8 mouse cellular contexts compared by ENCODE assay signal in the genomic region with DNA sequence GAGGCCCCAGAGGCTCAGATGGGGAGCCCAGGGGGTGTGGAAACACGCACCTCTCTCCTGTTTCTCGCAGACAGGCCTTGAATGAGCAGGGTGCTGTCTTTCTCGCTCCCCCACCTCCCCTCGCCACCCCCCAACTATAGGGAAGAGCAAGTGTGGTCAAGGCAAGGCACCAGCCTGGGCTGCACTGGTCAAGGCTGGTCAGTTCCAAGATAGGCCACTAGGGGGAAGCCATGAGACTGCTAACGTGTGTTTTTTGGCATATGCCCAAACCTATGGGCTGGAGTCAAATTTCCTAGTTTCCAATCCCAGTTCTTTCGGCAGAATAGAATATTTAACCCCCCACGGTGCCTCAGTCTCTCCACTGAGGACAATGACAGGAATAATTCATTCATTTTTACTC. TPM values are rescaled to one million over a fixed set of nuclear protein-coding genes. Genes with fewer than 3 reads are reported as not detected.
DNase-seq lines count a peak whose midpoint lies in the region; ATAC-seq and TF ChIP-seq lines count a peak whose summit lies in the region.

No protein-coding gene starts in this region.

- H3K27ac ChIP-seq in forebrain, embryonic 12.5 days = no peak overlapping the region
- no peak overlapping the region for H3K27ac ChIP-seq in forebrain, embryonic 16.5 days (ENCODE audit: low read length)
- no peak overlapping the region for H3K27ac ChIP-seq in cerebellum, adult 2 months (ENCODE audit: insufficient read depth, low read length)
- no peak overlapping the region for H3K27ac ChIP-seq in gastrocnemius, adult 2 months
- H3K27ac ChIP-seq in limb, embryonic 10.5 days = no peak overlapping the region
- no peak overlapping the region for H3K27ac ChIP-seq in stomach, embryonic 15.5 days

- no peaks in the 10 kb centered on the region for H3K9me3 ChIP-seq in forebrain, embryonic 12.5 days
- H3K9me3 ChIP-seq in forebrain, embryonic 16.5 days (ENCODE audit: control insufficient read depth, low read length) = no peaks in the 10 kb centered on the region
- H3K9me3 ChIP-seq in limb, embryonic 10.5 days (replicated peaks) = no peaks in the 10 kb centered on the region
- no peaks in the 10 kb centered on the region for H3K9me3 ChIP-seq in stomach, embryonic 15.5 days

- H3K4me1 ChIP-seq in forebrain, embryonic 12.5 days = no peaks in the 10 kb centered on the region
- H3K4me1 ChIP-seq in forebrain, embryonic 16.5 days (replicated peaks; ENCODE audit: control insufficient read depth, insufficient read depth, low read length) = no peaks in the 10 kb centered on the region
- no peaks in the 10 kb centered on the region for H3K4me1 ChIP-seq in cerebellum, adult 2 months (ENCODE audit: control insufficient read depth, insufficient read depth, low read length)
- H3K4me1 ChIP-seq in limb, embryonic 10.5 days = no peaks in the 10 kb centered on the region
- H3K4me1 ChIP-seq in stomach, embryonic 15.5 days = no peaks in the 10 kb centered on the region

- no peak for TF ChIP-seq POLR2A in cerebellum, adult 2 months (IDR thresholded peaks at IDR 0.05; ENCODE audit: borderline replicate concordance, insufficient read depth, low read length)

- peak; percentile 46; the same call in 1 of the 2 replicates for ATAC-seq in forebrain, embryonic 12.5 days (ENCODE audit: low FRiP score)
- ATAC-seq in forebrain, embryonic 16.5 days = no peak
- peak; percentile 56; the same call in 1 of the 2 replicates for ATAC-seq in monocyte, adult 5-6 weeks (replicated peaks; ENCODE audit: insufficient number of reproducible peaks, low FRiP score, low TSS enrichment, poor library complexity, severe bottlenecking)
- peak; percentile 47; the same call in 1 of the 2 replicates for ATAC-seq in stomach, embryonic 15.5 days (ENCODE audit: insufficient read depth, low FRiP score, low read depth)

- H3K36me3 ChIP-seq in forebrain, embryonic 12.5 days (replicated peaks) = no peaks in the 10 kb centered on the region
- H3K36me3 ChIP-seq in forebrain, embryonic 16.5 days (ENCODE audit: control insufficient read depth, insufficient read depth) = no peaks in the 10 kb centered on the region
- H3K36me3 ChIP-seq in limb, embryonic 10.5 days = no peaks in the 10 kb centered on the region
- no peaks in the 10 kb centered on the region for H3K36me3 ChIP-seq in stomach, embryonic 15.5 days

- no peaks in the 10 kb centered on the region for H3K27me3 ChIP-seq in forebrain, embryonic 12.5 days
- H3K27me3 ChIP-seq in forebrain, embryonic 16.5 days (replicated peaks; ENCODE audit: control insufficient read depth, insufficient read depth, low read length) = no peaks in the 10 kb centered on the region
- H3K27me3 ChIP-seq in cerebellum, adult 2 months (ENCODE audit: control insufficient read depth, insufficient read depth, low read length) = no peaks in the 10 kb centered on the region
- no peaks in the 10 kb centered on the region for H3K27me3 ChIP-seq in limb, embryonic 10.5 days (ENCODE audit: low read depth, poor library complexity, severe bottlenecking)
- H3K27me3 ChIP-seq in stomach, embryonic 15.5 days (replicated peaks) = no peaks in the 10 kb centered on the region

- H3K4me3 ChIP-seq in forebrain, embryonic 12.5 days (replicated peaks) = no peak overlapping the region
- H3K4me3 ChIP-seq in forebrain, embryonic 16.5 days (replicated peaks; ENCODE audit: low read length) = no peak overlapping the region
- no peak overlapping the region for H3K4me3 ChIP-seq in cerebellum, adult 2 months (replicated peaks; ENCODE audit: insufficient read depth, low read depth, low read length)
- no peak overlapping the region for H3K4me3 ChIP-seq in gastrocnemius, adult 2 months
- H3K4me3 ChIP-seq in limb, embryonic 10.5 days = no peak overlapping the region
- H3K4me3 ChIP-seq in stomach, embryonic 15.5 days (replicated peaks) = no peak overlapping the region

- peak; percentile 92 for TF ChIP-seq CTCF in cerebellum, adult 2 months (IDR thresholded peaks at IDR 0.05; ENCODE audit: borderline replicate concordance, insufficient read depth, low read depth, low read length)
- TF ChIP-seq CTCF in gastrocnemius, adult 2 months (IDR thresholded peaks at IDR 0.05) = peak; percentile 82

- H3K9ac ChIP-seq in forebrain, embryonic 12.5 days = no peak overlapping the region
- no peak overlapping the region for H3K9ac ChIP-seq in forebrain, embryonic 16.5 days (replicated peaks; ENCODE audit: low read depth, low read length)
- no peak overlapping the region for H3K9ac ChIP-seq in stomach, embryonic 15.5 days

- peak; percentile 67 to 78 for DNase-seq in cerebellum, adult 2 months
- peak; percentile 77 for DNase-seq in gastrocnemius, adult 2 months
- DNase-seq in kidney, adult 8-10 months = peak; percentile 54 to 82
- peak; percentile 81 for DNase-seq in limb, embryonic 10.5 days (ENCODE audit: low spot score)

- no peak overlapping the region for H3K4me2 ChIP-seq in forebrain, embryonic 12.5 days
- H3K4me2 ChIP-seq in forebrain, embryonic 16.5 days (ENCODE audit: low read length) = no peak overlapping the region
- H3K4me2 ChIP-seq in stomach, embryonic 15.5 days = no peak overlapping the region

- WGBS in forebrain, embryonic 12.5 days = 3% methylated on average over 7 of the region's 7 CpGs
- WGBS in forebrain, embryonic 16.5 days = 2% methylated on average over 7 of the region's 7 CpGs
- 12% methylated on average over 7 of the region's 7 CpGs for WGBS in cerebellum, adult 2 months
- WGBS in limb, embryonic 10.5 days = 11% methylated on average over 7 of the region's 7 CpGs
- 9% methylated on average over 7 of the region's 7 CpGs for WGBS in stomach, embryonic 15.5 days

- intact Hi-C loops in gastrocnemius, adult 2 months (cut with DNase I) = no loop called here

RNA-seq across cellular contexts. Expression of a gene that starts 12.3 kb away (rescaled TPM):
- not detected in 2 replicates for polyA plus RNA-seq in forebrain, embryonic 12.5 days (2016; fragmentation: Nextera tagmentation; extraction: Ambion mirVana)
- not detected in 2 replicates for polyA plus RNA-seq in forebrain, embryonic 16.5 days (2015; fragmentation: Nextera tagmentation; extraction: Ambion mirVana)
- polyA plus RNA-seq in cerebellum, adult 2 months (2012; rRNA removed) = not detected in 2 replicates
- not detected for total RNA-seq in gastrocnemius, adult 2 months (2021)
- not detected in 2 replicates for polyA plus RNA-seq in limb, embryonic 10.5 days (2016; fragmentation: Nextera tagmentation; extraction: Ambion mirVana)
- total RNA-seq in monocyte, adult 5-6 weeks (2017) = not detected in 3 replicates
- not detected in 2 replicates for polyA plus RNA-seq in stomach, embryonic 15.5 days (2015; fragmentation: Nextera tagmentation; extraction: Ambion mirVana)

RNA-seq across cellular contexts. Expression of a gene that starts 21.0 kb away (rescaled TPM):
- not detected in 2 replicates for polyA plus RNA-seq in forebrain, embryonic 12.5 days (2016; fragmentation: Nextera tagmentation; extraction: Ambion mirVana)
- polyA plus RNA-seq in forebrain, embryonic 16.5 days (2015; fragmentation: Nextera tagmentation; extraction: Ambion mirVana) = not detected in 2 replicates
- polyA plus RNA-seq in cerebellum, adult 2 months (2012; rRNA removed) = not detected in 2 replicates
- not detected for total RNA-seq in gastrocnemius, adult 2 months (2021)
- polyA plus RNA-seq in limb, embryonic 10.5 days (2016; fragmentation: Nextera tagmentation; extraction: Ambion mirVana) = not detected in 2 replicates
- total RNA-seq in monocyte, adult 5-6 weeks (2017) = not detected in 3 replicates
- 0.08 TPM in 1 of 2 replicates, not detected in the other for polyA plus RNA-seq in stomach, embryonic 15.5 days (2015; fragmentation: Nextera tagmentation; extraction: Ambion mirVana)

RNA-seq across cellular contexts. Expression of a gene that starts 57.8 kb away (rescaled TPM):
- 0.13 TPM in 1 of 2 replicates, not detected in the other for polyA plus RNA-seq in forebrain, embryonic 12.5 days (2016; fragmentation: Nextera tagmentation; extraction: Ambion mirVana)
- not detected in 2 replicates for polyA plus RNA-seq in forebrain, embryonic 16.5 days (2015; fragmentation: Nextera tagmentation; extraction: Ambion mirVana)
- 0.05 and 0.13 TPM in 2 replicates for polyA plus RNA-seq in cerebellum, adult 2 months (2012; rRNA removed)
- not detected for total RNA-seq in gastrocnemius, adult 2 months (2021)
- polyA plus RNA-seq in limb, embryonic 10.5 days (2016; fragmentation: Nextera tagmentation; extraction: Ambion mirVana) = not detected in 2 replicates
- total RNA-seq in monocyte, adult 5-6 weeks (2017) = not detected in 3 replicates
- polyA plus RNA-seq in stomach, embryonic 15.5 days (2015; fragmentation: Nextera tagmentation; extraction: Ambion mirVana) = not detected in 2 replicates
